ENCODE assay signal across 19 mouse cellular contexts in genomic region chr11:96336597-96336996, GRCm38 (mm10). TPM values are rescaled to one million over a fixed set of nuclear protein-coding genes. Genes with fewer than 3 reads are reported as not detected.
DNase-seq lines count a peak whose midpoint lies in the region; ATAC-seq lines count a peak whose summit lies in the region.
"Had no signal": no experiment of that assay in that cellular context is flagged by ENCODE, and none has a peak within 500 bp of the region (broad histone marks: within the 10 kb centered on the region; RNA-seq: fewer than 3 reads in every experiment).

No protein-coding gene starts in this region.

- no peak for ATAC-seq in liver, embryonic 11.5 days (replicated peaks; ENCODE audit: low FRiP score)
- no peak for ATAC-seq in liver, embryonic 12.5 days
- ATAC-seq in hindbrain, embryonic 15.5 days (ENCODE audit: low FRiP score, low read depth): no peak
- no peak for ATAC-seq in kidney, embryonic 16.5 days (ENCODE audit: low FRiP score, low TSS enrichment)
- no peak for ATAC-seq in stomach, embryonic 14.5 days (ENCODE audit: insufficient number of reproducible peaks, insufficient read depth, low FRiP score, low read depth)
- ATAC-seq in frontal cortex, adult (ENCODE audit: low TSS enrichment): no peak
- ATAC-seq: forebrain, embryonic 14.5 days; midbrain, embryonic 13.5 days had no signal

- WGBS in liver, embryonic 11.5 days: 25% methylated on average over 2 of the region's 2 CpGs
- WGBS in liver, embryonic 12.5 days (ENCODE audit: insufficient replicate concordance): 18% methylated on average over 2 of the region's 2 CpGs
- 3% methylated on average over 2 of the region's 2 CpGs for WGBS in hindbrain, embryonic 15.5 days
- WGBS in kidney, embryonic 16.5 days: 10% methylated on average over 2 of the region's 2 CpGs
- WGBS in stomach, embryonic 14.5 days: 19% methylated on average over 2 of the region's 2 CpGs

- peaks cover 99% of the 10 kb centered on the region for H3K27me3 ChIP-seq in liver, embryonic 11.5 days (replicated peaks; ENCODE audit: control insufficient read depth, insufficient read depth, low read length)
- peaks cover 99% of the 10 kb centered on the region for H3K27me3 ChIP-seq in liver, embryonic 12.5 days (replicated peaks)
- peaks cover 45% of the 10 kb centered on the region for H3K27me3 ChIP-seq in hindbrain, embryonic 15.5 days
- H3K27me3 ChIP-seq in kidney, embryonic 16.5 days (ENCODE audit: insufficient read depth, low read length): no peaks in the 10 kb centered on the region
- H3K27me3 ChIP-seq in stomach, embryonic 14.5 days (ENCODE audit: control insufficient read depth, insufficient read depth, low read length): no peaks in the 10 kb centered on the region

- no peak for DNase-seq in liver, embryonic 11.5 days (ENCODE audit: low spot score)
- no peak for DNase-seq in embryo, embryonic 10 days (ENCODE audit: low spot score)
- no peak for DNase-seq in gastrocnemius, postnatal 4 days (ENCODE audit: low spot score in 2 of 2)
- DNase-seq: cerebellum, adult 9-11 months; heart, postnatal 14 days; layer of hippocampus, adult 9-11 months; lung, adult 18-20 months; right cerebral cortex, postnatal 4 days had no signal

- H3K4me2 ChIP-seq in liver, embryonic 11.5 days: no peak overlapping the region
- H3K4me2 ChIP-seq in liver, embryonic 12.5 days: no peak overlapping the region
- H3K4me2 ChIP-seq in hindbrain, embryonic 15.5 days: peak overlapping the region; percentile 59
- peak overlapping the region; percentile 10; the same call in 1 of the 2 replicates for H3K4me2 ChIP-seq in kidney, embryonic 16.5 days (replicated peaks; ENCODE audit: low read depth, low read length)
- H3K4me2 ChIP-seq in stomach, embryonic 14.5 days (replicated peaks; ENCODE audit: low read depth, low read length): peak overlapping the region; percentile 66
- H3K4me2 ChIP-seq: embryonic facial prominence, embryonic 12.5 days; midbrain, embryonic 13.5 days had no signal

- no peaks in the 10 kb centered on the region for H3K9me3 ChIP-seq in liver, embryonic 11.5 days (ENCODE audit: control insufficient read depth, low read length)
- H3K9me3 ChIP-seq in liver, embryonic 12.5 days (replicated peaks): no peaks in the 10 kb centered on the region
- no peaks in the 10 kb centered on the region for H3K9me3 ChIP-seq in hindbrain, embryonic 15.5 days
- no peaks in the 10 kb centered on the region for H3K9me3 ChIP-seq in kidney, embryonic 16.5 days (ENCODE audit: low read length)
- H3K9me3 ChIP-seq in stomach, embryonic 14.5 days (ENCODE audit: control insufficient read depth, low read depth, low read length): no peaks in the 10 kb centered on the region
- H3K9me3 ChIP-seq: embryonic facial prominence, embryonic 12.5 days; midbrain, embryonic 13.5 days had no signal

- H3K27ac ChIP-seq in liver, embryonic 11.5 days (ENCODE audit: low read depth, low read length): no peak overlapping the region
- H3K27ac ChIP-seq in liver, embryonic 12.5 days: no peak overlapping the region
- H3K27ac ChIP-seq in hindbrain, embryonic 15.5 days (replicated peaks): peak overlapping the region; percentile 96
- H3K27ac ChIP-seq in kidney, embryonic 16.5 days (ENCODE audit: low read length): peak overlapping the region; percentile 99
- H3K27ac ChIP-seq in stomach, embryonic 14.5 days (ENCODE audit: low read length): peak overlapping the region; percentile 100
- H3K27ac ChIP-seq: embryonic facial prominence, embryonic 12.5 days; midbrain, embryonic 13.5 days had no signal

- no peak overlapping the region for H3K4me3 ChIP-seq in liver, embryonic 11.5 days (ENCODE audit: low read depth, low read length)
- no peak overlapping the region for H3K4me3 ChIP-seq in liver, embryonic 12.5 days
- H3K4me3 ChIP-seq in hindbrain, embryonic 15.5 days: peak overlapping the region; percentile 43; the same call in 1 of the 2 replicates
- H3K4me3 ChIP-seq in kidney, embryonic 16.5 days (ENCODE audit: low read length): no peak overlapping the region
- H3K4me3 ChIP-seq in stomach, embryonic 14.5 days (ENCODE audit: low read depth, low read length): peak overlapping the region; percentile 4; the same call in 1 of the 2 replicates
- H3K4me3 ChIP-seq: embryonic facial prominence, embryonic 12.5 days; midbrain, embryonic 13.5 days had no signal

- H3K36me3 ChIP-seq in liver, embryonic 11.5 days (ENCODE audit: control insufficient read depth, insufficient read depth, low read length): no peaks in the 10 kb centered on the region
- H3K36me3 ChIP-seq in liver, embryonic 12.5 days: no peaks in the 10 kb centered on the region
- no peaks in the 10 kb centered on the region for H3K36me3 ChIP-seq in hindbrain, embryonic 15.5 days
- H3K36me3 ChIP-seq in kidney, embryonic 16.5 days (ENCODE audit: insufficient read depth, low read length): peaks cover 7% of the 10 kb centered on the region; the same call in 1 of the 2 replicates
- no peaks in the 10 kb centered on the region; the same call in 1 of the 2 replicates for H3K36me3 ChIP-seq in stomach, embryonic 14.5 days (ENCODE audit: control insufficient read depth, insufficient read depth, low read length)
- H3K36me3 ChIP-seq: embryonic facial prominence, embryonic 12.5 days; midbrain, embryonic 13.5 days had no signal

- H3K4me1 ChIP-seq in liver, embryonic 11.5 days (replicated peaks; ENCODE audit: control insufficient read depth, insufficient read depth, low read length): peaks cover 25% of the 10 kb centered on the region
- no peaks in the 10 kb centered on the region for H3K4me1 ChIP-seq in liver, embryonic 12.5 days
- H3K4me1 ChIP-seq in hindbrain, embryonic 15.5 days (replicated peaks): peaks cover 46% of the 10 kb centered on the region
- H3K4me1 ChIP-seq in kidney, embryonic 16.5 days (ENCODE audit: insufficient read depth, low read length): peaks cover 95% of the 10 kb centered on the region
- peaks cover 70% of the 10 kb centered on the region for H3K4me1 ChIP-seq in stomach, embryonic 14.5 days (ENCODE audit: control insufficient read depth, insufficient read depth, low read length)

- 0 out of 2 replicates have a peak overlapping the region, but pooled peaks have one; percentile 9 for H3K9ac ChIP-seq in liver, embryonic 11.5 days (ENCODE audit: low read depth, low read length)
- H3K9ac ChIP-seq in liver, embryonic 12.5 days: no peak overlapping the region
- peak overlapping the region; percentile 60 for H3K9ac ChIP-seq in hindbrain, embryonic 15.5 days
- H3K9ac ChIP-seq in kidney, embryonic 16.5 days (replicated peaks; ENCODE audit: low read length): peak overlapping the region; percentile 81
- peak overlapping the region; percentile 25; the same call in 1 of the 2 replicates for H3K9ac ChIP-seq in stomach, embryonic 14.5 days (replicated peaks; ENCODE audit: low read depth, low read length)
- H3K9ac ChIP-seq: embryonic facial prominence, embryonic 12.5 days; midbrain, embryonic 13.5 days had no signal

RNA-seq across cellular contexts. Expression of gene Hoxb3, which starts 13.5 kb away (rescaled TPM):
- polyA plus RNA-seq in liver, embryonic 11.5 days (2014; fragmentation: Nextera tagmentation; extraction: Ambion mirVana): 0.97 and 1.3 TPM in 2 replicates
- 0.31 and 0.36 TPM in 2 replicates for polyA plus RNA-seq in liver, embryonic 12.5 days (2016; fragmentation: Nextera tagmentation; extraction: Ambion mirVana)
- 12.8 and 13.2 TPM in 2 replicates for polyA plus RNA-seq in hindbrain, embryonic 15.5 days (2015; fragmentation: Nextera tagmentation; extraction: Ambion mirVana)
- polyA plus RNA-seq in kidney, embryonic 16.5 days (2015; fragmentation: Nextera tagmentation; extraction: Ambion mirVana): 3.7 and 4.3 TPM in 2 replicates
- polyA plus RNA-seq in stomach, embryonic 14.5 days (2014; fragmentation: Nextera tagmentation; extraction: Ambion mirVana): 3.6 and 4.7 TPM in 2 replicates
- total RNA-seq in gastrocnemius, postnatal 4 days (2021): 1 to 10 TPM; 1.0 to 1.3 TPM
- polyA plus RNA-seq: forebrain, embryonic 14.5 days had no signal

RNA-seq across cellular contexts. Expression of gene Hoxb2, which starts 13.7 kb away (rescaled TPM):
- 11.2 and 11.3 TPM in 2 replicates for polyA plus RNA-seq in liver, embryonic 11.5 days (2014; fragmentation: Nextera tagmentation; extraction: Ambion mirVana)
- 4.4 and 4.6 TPM in 2 replicates for polyA plus RNA-seq in liver, embryonic 12.5 days (2016; fragmentation: Nextera tagmentation; extraction: Ambion mirVana)
- 26.8 and 32.9 TPM in 2 replicates for polyA plus RNA-seq in hindbrain, embryonic 15.5 days (2015; fragmentation: Nextera tagmentation; extraction: Ambion mirVana)
- 34.4 and 36.1 TPM in 2 replicates for polyA plus RNA-seq in kidney, embryonic 16.5 days (2015; fragmentation: Nextera tagmentation; extraction: Ambion mirVana)
- 23.1 and 25.9 TPM in 2 replicates for polyA plus RNA-seq in stomach, embryonic 14.5 days (2014; fragmentation: Nextera tagmentation; extraction: Ambion mirVana)
- total RNA-seq in gastrocnemius, postnatal 4 days (2021): under 1 TPM; 0.44 to 0.93 TPM
- total RNA-seq: CH12.LX; neutrophil, adult 5-6 weeks had no signal
- polyA plus RNA-seq: forebrain, embryonic 14.5 days had no signal

RNA-seq across cellular contexts. Expression of gene Hoxb4, which starts 18.5 kb away (rescaled TPM):
- polyA plus RNA-seq in liver, embryonic 11.5 days (2014; fragmentation: Nextera tagmentation; extraction: Ambion mirVana): 0.71 and 1.1 TPM in 2 replicates
- polyA plus RNA-seq in liver, embryonic 12.5 days (2016; fragmentation: Nextera tagmentation; extraction: Ambion mirVana): 0.62 and 0.66 TPM in 2 replicates
- 3.5 and 3.8 TPM in 2 replicates for polyA plus RNA-seq in hindbrain, embryonic 15.5 days (2015; fragmentation: Nextera tagmentation; extraction: Ambion mirVana)
- 4.1 and 6.2 TPM in 2 replicates for polyA plus RNA-seq in kidney, embryonic 16.5 days (2015; fragmentation: Nextera tagmentation; extraction: Ambion mirVana)
- 3.5 and 3.7 TPM in 2 replicates for polyA plus RNA-seq in stomach, embryonic 14.5 days (2014; fragmentation: Nextera tagmentation; extraction: Ambion mirVana)
- under 1 TPM; 0.57 to 0.91 TPM for total RNA-seq in gastrocnemius, postnatal 4 days (2021)
- polyA plus RNA-seq: forebrain, embryonic 14.5 days; midbrain, embryonic 13.5 days had no signal

RNA-seq across cellular contexts. Expression of gene Hoxb1, which starts 29.0 kb away (rescaled TPM):
- 0.73 and 0.85 TPM in 2 replicates for polyA plus RNA-seq in liver, embryonic 11.5 days (2014; fragmentation: Nextera tagmentation; extraction: Ambion mirVana)
- polyA plus RNA-seq in liver, embryonic 12.5 days (2016; fragmentation: Nextera tagmentation; extraction: Ambion mirVana): 0.14 and 0.22 TPM in 2 replicates
- 0.30 and 0.52 TPM in 2 replicates for polyA plus RNA-seq in hindbrain, embryonic 15.5 days (2015; fragmentation: Nextera tagmentation; extraction: Ambion mirVana)
- polyA plus RNA-seq in kidney, embryonic 16.5 days (2015; fragmentation: Nextera tagmentation; extraction: Ambion mirVana): 0.08 and 0.12 TPM in 2 replicates
- polyA plus RNA-seq in stomach, embryonic 14.5 days (2014; fragmentation: Nextera tagmentation; extraction: Ambion mirVana): 0.22 and 0.32 TPM in 2 replicates
- not detected for total RNA-seq in gastrocnemius, postnatal 4 days (2021)
- total RNA-seq: CH12.LX; heart, postnatal 14 days; neutrophil, adult 5-6 weeks had no signal
- polyA plus RNA-seq: forebrain, embryonic 14.5 days; limb, embryonic 11.5 days; midbrain, embryonic 13.5 days had no signal

RNA-seq across cellular contexts. Expression of gene Hoxb5, which starts 33.5 kb away (rescaled TPM):
- polyA plus RNA-seq in liver, embryonic 11.5 days (2014; fragmentation: Nextera tagmentation; extraction: Ambion mirVana): 3.7 and 4.5 TPM in 2 replicates
- polyA plus RNA-seq in liver, embryonic 12.5 days (2016; fragmentation: Nextera tagmentation; extraction: Ambion mirVana): 1.3 and 1.5 TPM in 2 replicates
- polyA plus RNA-seq in hindbrain, embryonic 15.5 days (2015; fragmentation: Nextera tagmentation; extraction: Ambion mirVana): 115 and 140 TPM in 2 replicates
- 19.2 and 24.3 TPM in 2 replicates for polyA plus RNA-seq in kidney, embryonic 16.5 days (2015; fragmentation: Nextera tagmentation; extraction: Ambion mirVana)
- 21.2 and 23.3 TPM in 2 replicates for polyA plus RNA-seq in stomach, embryonic 14.5 days (2014; fragmentation: Nextera tagmentation; extraction: Ambion mirVana)
- 1 to 10 TPM in 1 of 2 experiments, under 1 TPM in 1; 0.80 to 1.1 TPM for total RNA-seq in gastrocnemius, postnatal 4 days (2021)
- total RNA-seq: neutrophil, adult 5-6 weeks had no signal
- polyA plus RNA-seq: forebrain, embryonic 14.5 days had no signal

Comparison
In these comparisons a context has a peak if more than half of its experiments do, and no peak if none do; other contexts are left out.
1. H3K27ac ChIP-seq: peak in hindbrain, embryonic 15.5 days (single experiment), kidney, embryonic 16.5 days (single experiment) and stomach, embryonic 14.5 days (single experiment); none in liver, embryonic 11.5 days (single experiment) and liver, embryonic 12.5 days (single experiment).
2. H3K4me2 ChIP-seq: peak in hindbrain, embryonic 15.5 days (single experiment), kidney, embryonic 16.5 days (single experiment) and stomach, embryonic 14.5 days (single experiment); none in liver, embryonic 11.5 days (single experiment) and liver, embryonic 12.5 days (single experiment).
3. H3K4me3 ChIP-seq: peak in hindbrain, embryonic 15.5 days (single experiment) and stomach, embryonic 14.5 days (single experiment); none in liver, embryonic 11.5 days (single experiment), liver, embryonic 12.5 days (single experiment) and kidney, embryonic 16.5 days (single experiment).